Mouse (Mus musculus) midbrain, embryonic 16.5 days (tissue): ENCODE measurements around the gene Phldb3. TPM values are rescaled to one million over a fixed set of nuclear protein-coding genes. Genes with fewer than 3 reads are reported as not detected.

ENCODE experiments used
- ATAC-seq: fragments of 200-750 bp; cut with Nextera tagmentation; 2 replicates; pipeline ENCODE4 v1.8.0; 2017; ENCODE audit warnings: moderate TSS enrichment
- H3K27ac ChIP-seq: fragments of 300-500 bp; sonication (generic); 2 replicates; pipeline ENCODE4 v1.5.1; 2014; ENCODE audit warnings: mild to moderate bottlenecking, low read length, mixed read lengths
- H3K27me3 ChIP-seq: fragments of 300-500 bp; sonication (generic); 2 replicates; pipeline ENCODE4 v1.6.1; 2014; ENCODE audit warnings: low read depth, low read length, mixed read lengths; ENCODE audit not compliant: control insufficient read depth, insufficient read depth
- H3K36me3 ChIP-seq: fragments of 300-500 bp; sonication (generic); 2 replicates; pipeline ENCODE4 v1.6.1; 2014; ENCODE audit warnings: mild to moderate bottlenecking, low read length, moderate library complexity, mixed read lengths; ENCODE audit not compliant: control insufficient read depth, insufficient read depth
- H3K4me1 ChIP-seq: fragments of 300-500 bp; sonication (generic); 2 replicates; pipeline ENCODE4 v1.6.1; 2014; ENCODE audit warnings: mild to moderate bottlenecking, low read length, mixed read lengths; ENCODE audit not compliant: control insufficient read depth, insufficient read depth
- H3K4me2 ChIP-seq: fragments of 300-500 bp; sonication (generic); 2 replicates; pipeline ENCODE4 v1.6.1; 2014; ENCODE audit warnings: mild to moderate bottlenecking, low read length, mixed read lengths
- H3K4me3 ChIP-seq: fragments of 300-500 bp; sonication (generic); 2 replicates; pipeline ENCODE4 v1.5.1; 2014; ENCODE audit warnings: low read depth, mild to moderate bottlenecking, low read length, moderate library complexity, mixed read lengths
- H3K9ac ChIP-seq: fragments of 300-500 bp; sonication (generic); 2 replicates; pipeline ENCODE4 v1.6.1; 2014; ENCODE audit warnings: low read depth, low read length, mixed read lengths
- H3K9me3 ChIP-seq: fragments of 300-500 bp; sonication (generic); replicated peaks from 2 replicates; pipeline ENCODE4 v1.6.1; 2014; ENCODE audit warnings: mild to moderate bottlenecking, low read length, mixed read lengths; ENCODE audit not compliant: control insufficient read depth, poor library complexity, severe bottlenecking
- WGBS: fragments of 180-500 bp; shearing (Covaris S2); extraction: QIAGEN DNeasy Blood & Tissue Kit; methylation state at CpG from one replicate; pipeline ENCODE4 v1.1.7; 2014; 5-methylcytosine and 5-hydroxymethylcytosine counted together
- polyA plus RNA-seq: library from polyadenylated mRNA; unstranded; fragments of >200 nt; fragmentation: Nextera tagmentation; extraction: Ambion mirVana; gene quantifications from 2 replicates; pipeline ENCODE4 v1.2.1, GENCODE M21; 2015

Phldb3 gene
- polyA plus RNA-seq, 1 experiment from 2014 or later = not detected

- H3K9ac ChIP-seq = no peak overlapping the region
- no peaks in the 10 kb centered on the region for H3K9me3 ChIP-seq
- no peaks in the 10 kb centered on the region for H3K36me3 ChIP-seq
- peak overlapping the region; percentile 36 for H3K4me2 ChIP-seq
- H3K27me3 ChIP-seq = peaks cover 37% of the 10 kb centered on the region
- H3K4me3 ChIP-seq = peak overlapping the region; percentile 8; the same call in 1 of the 2 replicates
- WGBS = under 1% methylated on average over 18 of the region's 18 CpGs
- no peak overlapping the region for H3K27ac ChIP-seq
- peak; percentile 37; the same call in 1 of the 2 replicates for ATAC-seq
- H3K4me1 ChIP-seq = peaks cover 13% of the 10 kb centered on the region
Measured at GRCm38 (mm10) chr7:24637046-24637445, 26.5 kb downstream of the Phldb3 start.

DNA sequence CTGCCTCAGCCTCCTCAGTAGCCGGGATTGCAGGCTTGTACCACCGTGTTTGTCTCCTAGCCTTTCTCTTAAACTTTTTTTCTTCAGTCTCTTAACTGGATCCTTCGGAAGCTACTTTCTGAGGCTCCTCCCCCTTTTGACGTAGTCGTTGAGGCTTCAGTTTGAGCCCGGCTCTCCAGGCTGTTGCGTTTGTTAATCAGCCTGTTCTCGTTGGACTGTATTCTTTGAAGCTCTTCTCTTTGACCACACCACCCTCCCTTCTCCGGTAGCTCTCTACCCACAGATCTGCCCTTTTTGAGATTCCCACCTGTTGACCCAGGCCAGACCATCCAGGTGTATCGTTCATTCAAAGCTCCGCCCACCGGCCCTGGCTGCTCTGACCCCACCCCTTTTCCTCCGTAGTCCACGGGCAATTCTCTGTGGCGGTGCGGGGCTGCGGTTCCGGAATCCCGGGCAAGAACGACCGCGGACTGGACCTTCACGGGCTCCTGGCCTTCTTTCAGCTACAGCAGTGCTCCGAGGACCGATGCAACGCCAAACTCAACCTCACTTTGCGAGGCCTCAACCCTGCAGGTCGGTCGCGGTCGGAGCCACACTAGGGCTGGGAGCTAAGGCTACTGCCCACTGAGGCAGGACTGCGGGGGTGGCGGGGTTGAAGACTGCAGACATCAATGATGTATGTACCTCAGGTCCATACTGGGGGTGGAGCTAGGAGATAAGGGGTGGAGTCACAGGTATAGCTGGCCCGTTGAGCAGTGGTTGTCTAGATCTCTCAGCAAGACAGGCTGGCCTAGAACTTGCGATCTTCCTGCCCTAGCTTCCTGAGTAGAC is 27.7 kb downstream of the Phldb3 start:
- Histone ChIP-seq H3K9me3 (no peaks in the 10 kb centered on the region), H3K4me3 (peak overlapping the region; percentile 42), H3K27ac (no peak overlapping the region), H3K4me1 (peaks cover 13% of the 10 kb centered on the region), H3K4me2 (peak overlapping the region; percentile 82), H3K27me3 (peaks cover 37% of the 10 kb centered on the region), H3K36me3 (no peaks in the 10 kb centered on the region), H3K9ac (peak overlapping the region; percentile 43)
- 4% methylated on average over 35 of the region's 35 CpGs for WGBS
- ATAC-seq = peak; percentile 52

- no peaks in the 10 kb centered on the region for H3K9me3 ChIP-seq
- no peak for ATAC-seq
- peaks cover 13% of the 10 kb centered on the region for H3K4me1 ChIP-seq
- no peak overlapping the region for H3K4me3 ChIP-seq
- H3K27me3 ChIP-seq = peaks cover 37% of the 10 kb centered on the region
- WGBS = 63% methylated on average over 13 of the region's 13 CpGs
- no peaks in the 10 kb centered on the region for H3K36me3 ChIP-seq
- H3K9ac ChIP-seq = no peak overlapping the region
- no peak overlapping the region for H3K27ac ChIP-seq
- H3K4me2 ChIP-seq = no peak overlapping the region
Measured at GRCm38 (mm10) chr7:24640450-24640849, 29.9 kb downstream of the Phldb3 start.

- Histone ChIP-seq H3K4me2 (no peak overlapping the region), H3K4me1 (peaks cover 10% of the 10 kb centered on the region; the same call in 1 of the 2 replicates), H3K27ac (no peak overlapping the region), H3K9ac (no peak overlapping the region), H3K27me3 (peaks cover 22% of the 10 kb centered on the region), H3K9me3 (no peaks in the 10 kb centered on the region), H3K36me3 (no peaks in the 10 kb centered on the region), H3K4me3 (no peak overlapping the region)
- ATAC-seq = no peak
- WGBS = 5% methylated on average over 9 of the region's 9 CpGs
Measured at GRCm38 (mm10) chr7:24642491-24642890, 31.9 kb downstream of the Phldb3 start.

DNA sequence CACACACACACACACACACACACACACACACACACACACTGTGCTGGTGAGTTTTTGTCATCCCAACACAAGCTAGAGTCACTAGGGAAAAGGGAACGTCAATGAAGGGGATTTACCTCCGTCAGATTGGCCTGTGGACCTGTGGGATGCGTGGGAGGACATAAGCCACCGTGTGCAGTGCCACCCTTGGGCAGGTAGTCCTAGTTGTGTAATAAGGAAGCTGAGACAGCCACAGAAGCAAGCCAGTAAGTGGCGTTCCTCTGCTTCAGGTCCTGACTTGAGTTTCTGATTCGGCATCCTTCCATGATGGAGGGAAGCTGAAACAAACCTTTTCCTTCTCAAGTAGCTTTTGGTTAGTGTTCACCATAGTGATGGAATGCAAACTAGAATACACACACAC is 33.9 kb downstream of the Phldb3 start:
- no peak for ATAC-seq
- 86% methylated on average over 6 of the region's 6 CpGs for WGBS

DNA sequence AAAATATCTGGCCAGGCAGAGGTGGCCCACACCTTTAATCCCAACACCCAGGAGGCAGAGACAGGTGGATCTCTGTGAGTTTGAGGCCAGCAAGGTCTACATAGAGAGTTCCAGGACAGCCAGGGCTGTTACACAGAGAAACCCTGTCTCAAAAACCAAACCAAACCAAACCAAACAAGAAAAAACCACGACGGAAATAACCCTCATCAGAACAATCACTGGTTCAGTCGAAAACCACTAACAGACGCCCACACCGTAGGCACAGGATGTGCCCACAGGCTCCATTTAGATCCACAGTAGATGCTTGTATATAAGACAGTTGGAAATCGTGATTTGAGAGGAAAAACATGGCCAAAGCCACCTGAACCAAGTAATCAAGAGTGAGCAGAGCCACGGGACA is 34.4 kb downstream of the Phldb3 start:
- no peaks in the 10 kb centered on the region for H3K9me3 ChIP-seq

More for the DNA sequence above, 33.9 kb downstream of the Phldb3 start:
- no peak overlapping the region for H3K4me2 ChIP-seq
- no peaks in the 10 kb centered on the region for H3K36me3 ChIP-seq
- H3K9me3 ChIP-seq = no peaks in the 10 kb centered on the region
- H3K27me3 ChIP-seq = peaks cover 7% of the 10 kb centered on the region
- no peak overlapping the region for H3K9ac ChIP-seq
- no peaks in the 10 kb centered on the region for H3K4me1 ChIP-seq
- no peak overlapping the region for H3K4me3 ChIP-seq
- no peak overlapping the region for H3K27ac ChIP-seq

DNA sequence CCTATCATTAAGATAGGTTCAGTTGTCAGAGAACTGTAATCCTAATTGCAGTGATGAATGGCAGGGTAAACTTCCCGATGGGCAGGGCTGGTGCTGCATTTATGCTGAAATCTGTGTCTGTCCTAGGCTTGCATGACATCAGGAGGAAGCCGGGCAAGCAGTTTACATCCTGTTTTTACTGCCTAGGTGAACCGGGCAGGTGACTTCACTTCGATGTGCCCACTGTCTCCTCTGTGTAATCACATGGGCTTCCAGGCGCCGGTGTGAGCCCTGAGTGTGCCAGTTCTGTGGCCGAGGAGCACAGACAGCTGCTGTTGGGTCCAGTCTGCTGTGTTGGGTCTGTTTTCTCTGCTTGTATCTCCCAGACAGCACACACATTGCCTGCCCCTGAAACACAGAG is 35.9 kb downstream of the Phldb3 start:
- Histone ChIP-seq H3K27ac (no peak overlapping the region), H3K4me3 (no peak overlapping the region), H3K9me3 (no peaks in the 10 kb centered on the region), H3K4me2 (no peak overlapping the region), H3K27me3 (no peaks in the 10 kb centered on the region), H3K4me1 (no peaks in the 10 kb centered on the region), H3K36me3 (no peaks in the 10 kb centered on the region), H3K9ac (no peak overlapping the region)
- ATAC-seq = no peak
- 82% methylated on average over 7 of the region's 7 CpGs for WGBS

More for the DNA sequence above, 34.4 kb downstream of the Phldb3 start:
- Histone ChIP-seq H3K36me3 (no peaks in the 10 kb centered on the region), H3K4me2 (no peak overlapping the region), H3K27me3 (peaks cover 6% of the 10 kb centered on the region; the same call in 1 of the 2 replicates), H3K4me1 (no peaks in the 10 kb centered on the region), H3K27ac (no peak overlapping the region), H3K9ac (no peak overlapping the region), H3K4me3 (no peak overlapping the region)
- WGBS = 73% methylated on average over 7 of the region's 7 CpGs
- no peak for ATAC-seq

- WGBS = 20% methylated on average over 7 of the region's 7 CpGs
- H3K4me2 ChIP-seq = no peak overlapping the region
Measured at GRCm38 (mm10) chr7:24653681-24654080, 43.1 kb downstream of the Phldb3 start.

DNA sequence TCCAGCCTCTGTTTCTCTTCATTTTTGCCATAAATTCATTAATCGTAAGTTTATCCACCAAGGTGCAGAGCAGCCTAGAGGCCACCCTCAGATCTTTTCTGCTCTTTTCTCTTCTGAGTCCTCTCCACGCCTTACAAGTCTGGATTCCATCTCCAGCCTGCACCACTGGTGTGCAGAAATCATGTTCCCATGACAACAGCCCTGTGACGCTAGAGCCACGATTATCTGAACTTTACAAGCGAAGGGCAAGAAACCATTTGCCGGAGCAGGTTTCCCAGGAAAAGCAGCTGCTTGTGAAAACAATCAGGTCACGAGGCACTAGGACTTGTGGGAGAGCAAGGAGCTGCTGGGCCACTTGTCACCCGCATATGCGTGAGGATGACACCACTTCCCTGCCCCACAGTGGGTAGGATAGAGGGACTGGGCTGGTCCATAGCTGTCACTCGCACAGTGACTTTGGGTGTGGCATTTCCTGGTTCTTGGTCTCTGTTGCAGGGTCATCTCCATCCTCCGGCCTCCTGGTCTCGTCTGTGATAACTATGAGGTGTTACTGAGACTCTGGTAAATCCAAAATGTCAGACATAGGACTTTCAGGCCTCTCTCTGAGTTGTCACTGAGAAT is 49.3 kb downstream of the Phldb3 start:
- 58% methylated on average over 12 of the region's 12 CpGs for WGBS
- peak; percentile 68; the same call in 1 of the 2 replicates for ATAC-seq
- peak overlapping the region; percentile 5; the same call in 1 of the 2 replicates for H3K9ac ChIP-seq
- no peak overlapping the region for H3K27ac ChIP-seq
- H3K4me3 ChIP-seq = no peak overlapping the region
- H3K9me3 ChIP-seq = no peaks in the 10 kb centered on the region
- H3K4me2 ChIP-seq = no peak overlapping the region
- no peaks in the 10 kb centered on the region for H3K4me1 ChIP-seq
- H3K36me3 ChIP-seq = no peaks in the 10 kb centered on the region
- no peaks in the 10 kb centered on the region for H3K27me3 ChIP-seq

More at GRCm38 (mm10) chr7:24653681-24654080, 43.1 kb downstream of the Phldb3 start:
- Histone ChIP-seq H3K27me3 (no peaks in the 10 kb centered on the region), H3K4me3 (no peak overlapping the region), H3K4me1 (no peaks in the 10 kb centered on the region), H3K27ac (no peak overlapping the region), H3K9ac (no peak overlapping the region), H3K36me3 (no peaks in the 10 kb centered on the region), H3K9me3 (no peaks in the 10 kb centered on the region)
- ATAC-seq = no peak
